Mouse (Mus musculus) erythroblast, adult 5-6 weeks (primary cell): ENCODE measurements around the gene Creb3. TPM values are rescaled to one million over a fixed set of nuclear protein-coding genes. Genes with fewer than 3 reads are reported as not detected.
A peak's percentile ranks its signal among the peaks of the same experiment; 100 is the strongest.
"Not testable (repeated sequence)": the region's sequence is repeated elsewhere in the genome, so short reads cannot be mapped to it uniquely, and the experiment has no call there.

Experiments used
- ATAC-seq: replicated peaks from 2 replicates; pipeline ENCODE4 v1.8.0; 2016; ENCODE audit warnings: moderate number of reproducible peaks, mild to moderate bottlenecking, moderate TSS enrichment, inconsistent platforms; ENCODE audit not compliant: poor library complexity, low FRiP score, severe bottlenecking
- total RNA-seq, 2 experiments: library from RNA; stranded (forward) in 1 of 2; stranded (reverse) in 1 of 2; fragments of 150-400 nt in 1 of 2; fragments of 200-764, 138-1000 nt in 1 of 2; gene quantifications; 2 replicates each; pipeline versions ENCODE4 v1.2.3 to v1.2.4; 2015 to 2017; ENCODE audit warnings: low replicate concordance in 2 of 2

Creb3 gene
- total RNA-seq (2015; ENCODE audit: low replicate concordance) = 1.7 and 6.7 TPM in 2 replicates
- total RNA-seq (2017; ENCODE audit: low replicate concordance) = 35.8 and 52.6 TPM in 2 replicates

DNA sequence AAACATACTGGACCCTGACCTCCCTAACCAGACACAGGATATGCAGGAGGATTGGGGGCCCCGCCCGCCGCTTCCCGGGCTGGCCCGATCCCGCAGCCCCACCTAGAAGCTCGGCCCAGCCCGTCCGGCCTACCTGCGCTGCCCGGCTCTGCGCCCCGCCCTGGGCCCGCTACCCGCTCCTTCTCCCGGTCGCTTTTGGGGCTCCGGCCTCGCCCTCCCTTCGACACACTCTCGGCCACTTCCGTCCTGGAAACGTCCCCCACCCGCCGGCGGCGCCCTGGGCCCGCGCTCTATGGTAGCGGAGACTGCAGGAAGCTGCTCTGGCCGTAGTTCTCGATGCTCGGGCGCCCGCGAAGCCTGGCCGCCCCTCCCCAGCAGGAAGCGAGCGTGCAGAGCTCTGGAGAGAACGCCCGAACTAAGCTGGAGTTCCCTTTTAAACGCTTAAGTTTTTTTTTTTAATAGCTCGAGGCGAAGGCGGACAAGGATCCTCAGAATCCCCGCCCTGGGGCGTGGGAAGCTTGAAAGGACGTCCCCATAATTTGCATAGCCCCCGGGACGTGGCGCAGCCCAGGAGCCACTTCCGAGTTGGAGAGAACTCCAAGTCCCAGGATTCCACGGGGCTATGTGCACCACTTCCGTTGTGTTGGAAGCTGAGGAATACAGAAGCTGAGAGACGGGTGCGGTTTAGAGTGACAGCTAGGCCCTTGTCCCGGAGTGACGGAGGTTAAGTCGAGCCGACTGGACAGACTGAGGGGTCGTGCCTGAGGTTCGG lies at the start of gene Creb3, which contains the start of gene Tln1:
TSS of gene Creb3 (plus strand) at position 336 of the 772 bp plus-strand sequence.
TSS of gene Tln1 (minus strand) at position 695 of the 772 bp plus-strand sequence.
- peak; percentile 83 for ATAC-seq

GRCm38 (mm10) chr4:43512653-43513052 lies 49.5 kb upstream of the Creb3 start:
- ATAC-seq = no peak

GRCm38 (mm10) chr4:43513300-43513699 lies 48.8 kb upstream of the Creb3 start:
- ATAC-seq = no peak

DNA sequence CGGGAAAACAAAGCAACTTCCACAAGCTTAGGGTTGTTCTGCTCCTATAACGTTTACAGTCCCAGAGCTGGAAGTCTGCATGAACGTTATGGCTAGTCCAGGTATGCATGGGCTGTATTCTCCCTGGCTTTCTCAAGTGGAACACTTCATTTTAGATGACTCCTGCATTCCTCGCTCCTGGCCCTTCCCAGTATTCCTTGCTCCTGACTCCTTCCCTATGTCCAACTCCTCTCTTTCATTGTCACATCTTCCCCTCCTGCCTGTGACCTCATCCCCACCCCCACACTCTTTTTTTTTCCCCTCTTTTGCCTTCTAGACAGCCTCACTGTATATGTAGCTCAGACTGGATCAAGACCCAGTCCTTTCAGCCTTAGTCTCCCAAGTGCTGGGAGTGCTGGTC lies 48.3 kb upstream of the Creb3 start:
- no peak for ATAC-seq

GRCm38 (mm10) chr4:43515764-43516708 lies 46.1 kb upstream of the Creb3 start:
- ATAC-seq = no peak

- ATAC-seq = no peak
These were observed 42.6 kb upstream of the Creb3 start for GRCm38 (mm10) chr4:43519551-43519950.

DNA sequence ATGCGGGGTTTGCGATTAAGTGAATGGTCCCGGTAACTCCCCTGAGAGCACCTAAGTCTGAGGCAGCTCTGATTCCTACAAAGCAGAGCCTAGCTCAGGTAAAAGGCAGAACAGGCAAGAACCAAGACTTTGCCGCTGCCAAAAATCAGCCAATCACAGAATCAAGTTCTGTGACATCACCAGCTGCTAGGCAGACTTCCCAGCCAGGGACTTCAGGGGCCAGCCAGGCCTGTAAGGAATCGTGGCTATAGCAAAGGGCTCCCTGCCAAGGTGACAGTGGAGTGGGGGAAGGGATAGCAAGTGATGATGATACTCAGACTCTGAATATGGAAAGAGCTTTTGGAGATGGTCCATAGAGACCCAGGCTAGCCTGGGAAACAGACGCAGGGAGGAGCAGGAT lies 42.2 kb upstream of the Creb3 start:
- peak; percentile 50; the same call in 1 of the 2 replicates for ATAC-seq

- ATAC-seq = no peak
These were observed 34.3 kb upstream of the Creb3 start for GRCm38 (mm10) chr4:43527880-43528279.

DNA sequence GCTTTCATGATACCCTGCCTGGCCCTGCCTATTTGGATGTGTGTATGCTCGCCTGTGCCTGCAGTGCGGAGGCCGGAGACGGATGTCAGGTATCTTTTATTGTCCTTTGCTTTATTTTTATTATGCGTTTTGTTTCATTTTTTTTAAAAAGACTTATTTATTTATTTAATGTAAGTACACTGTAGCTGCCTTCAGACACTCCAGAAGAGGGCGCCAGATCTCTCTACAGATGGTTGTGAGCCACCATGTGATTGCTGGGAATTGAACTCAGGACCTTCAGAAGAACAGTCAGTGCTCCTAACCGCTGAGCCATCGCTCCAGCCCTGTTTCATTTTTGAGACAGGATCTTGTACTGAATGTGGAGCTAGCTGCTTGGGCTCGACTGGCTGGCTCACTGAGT lies 33.6 kb upstream of the Creb3 start:
- ATAC-seq = no peak

- no peak for ATAC-seq
These were observed 32.0 kb upstream of the Creb3 start for GRCm38 (mm10) chr4:43530081-43530501.

- peak; percentile 75 for ATAC-seq
These were observed 31.6 kb upstream of the Creb3 start for GRCm38 (mm10) chr4:43530581-43530980.

DNA sequence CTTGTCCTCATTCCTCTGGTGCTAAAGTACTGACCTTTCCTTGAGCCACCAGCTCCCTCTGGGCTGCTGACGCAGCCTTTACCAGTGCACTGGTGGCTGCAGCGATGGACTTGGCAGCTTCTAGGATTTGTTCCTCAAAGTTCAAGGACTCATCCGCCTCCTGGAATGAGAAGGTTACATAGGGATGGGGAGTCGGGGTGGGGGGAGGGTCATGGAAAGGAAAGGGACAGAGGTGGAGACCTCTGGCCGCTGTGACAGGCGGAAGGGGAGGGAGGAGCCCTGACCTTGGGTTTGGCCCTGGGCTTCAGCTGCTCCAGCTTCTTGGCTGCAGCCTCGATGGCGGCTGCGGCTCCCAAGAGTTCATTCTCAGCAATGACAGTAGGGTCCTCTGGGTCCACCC lies 28.9 kb upstream of the Creb3 start:
- no peak for ATAC-seq

- no peak for ATAC-seq
These were observed 26.5 kb upstream of the Creb3 start for GRCm38 (mm10) chr4:43535628-43536027.

DNA sequence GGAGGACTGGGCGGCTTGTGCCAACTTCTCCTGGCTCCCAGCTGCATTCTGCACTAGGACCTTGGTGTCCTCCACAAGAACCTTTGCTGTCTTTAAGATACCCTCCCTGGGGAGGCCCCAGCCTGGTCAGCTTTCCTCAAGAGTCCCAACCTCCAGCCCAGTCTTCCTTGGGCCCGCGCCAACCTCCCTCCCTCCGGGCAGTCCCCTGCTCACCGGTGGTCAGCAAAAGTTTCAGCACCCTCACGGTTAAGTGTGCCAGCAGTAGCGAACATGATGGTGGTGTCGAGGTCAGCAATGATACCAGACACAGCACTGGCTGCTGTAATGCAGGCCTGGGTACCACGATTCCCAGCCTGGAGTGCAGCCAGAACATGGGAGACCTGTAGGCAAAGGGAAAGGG lies 26.1 kb upstream of the Creb3 start:
- no peak for ATAC-seq

GRCm38 (mm10) chr4:43542044-43542443 lies 20.1 kb upstream of the Creb3 start:
- ATAC-seq = no peak

DNA sequence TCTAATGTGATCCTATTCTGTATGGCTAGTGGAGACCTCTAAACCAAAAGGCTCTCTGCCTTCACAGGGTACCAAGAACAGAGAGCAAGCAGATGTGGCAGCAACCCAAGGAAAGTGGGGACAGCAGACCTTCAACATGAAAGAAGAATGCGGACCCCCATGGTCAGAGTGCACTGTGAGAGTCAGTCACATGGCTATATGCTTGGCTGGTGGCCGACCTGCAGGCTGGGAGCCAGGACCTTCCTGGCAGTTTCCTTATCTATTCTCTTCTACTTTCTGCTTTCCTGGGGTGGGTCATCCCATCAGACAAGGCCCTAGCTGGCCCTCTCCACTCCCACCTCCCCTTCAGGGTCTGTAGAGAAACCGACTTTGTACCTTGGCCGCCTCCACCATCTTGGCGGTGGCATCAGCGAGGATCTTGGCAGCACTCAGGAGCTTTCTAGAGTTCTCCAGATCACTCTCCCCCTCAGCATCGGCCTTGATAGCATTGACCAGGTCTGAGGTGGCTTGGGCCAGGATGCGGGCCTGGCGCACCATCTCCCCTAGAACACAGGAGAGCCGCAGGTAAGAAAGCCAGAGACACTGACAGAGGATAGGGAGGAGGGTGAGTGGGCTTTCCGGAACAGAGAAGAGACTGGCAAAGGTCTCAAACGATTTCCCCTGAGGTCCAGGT lies 15.6 kb upstream of the Creb3 start:
- ATAC-seq = no peak

DNA sequence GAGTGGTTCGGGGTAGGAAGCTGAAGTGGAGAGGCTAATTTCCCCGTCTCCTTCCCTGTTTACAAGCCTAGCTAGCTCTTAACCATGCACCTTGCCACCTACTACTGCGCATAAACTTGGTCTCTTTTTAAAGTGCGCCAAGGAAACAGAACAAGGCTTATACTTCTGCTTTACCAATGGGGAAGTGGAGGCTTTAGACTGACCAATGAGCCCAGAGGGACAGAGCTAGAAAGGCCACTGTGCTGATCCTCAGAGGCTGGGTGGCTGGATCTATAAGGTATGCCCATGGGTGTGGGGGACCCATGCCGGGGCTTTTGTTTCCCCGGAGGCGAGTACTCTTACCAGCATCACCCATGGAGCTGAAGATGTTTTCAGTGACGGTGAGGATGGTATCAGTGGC lies 15.0 kb upstream of the Creb3 start:
- ATAC-seq = no peak

DNA sequence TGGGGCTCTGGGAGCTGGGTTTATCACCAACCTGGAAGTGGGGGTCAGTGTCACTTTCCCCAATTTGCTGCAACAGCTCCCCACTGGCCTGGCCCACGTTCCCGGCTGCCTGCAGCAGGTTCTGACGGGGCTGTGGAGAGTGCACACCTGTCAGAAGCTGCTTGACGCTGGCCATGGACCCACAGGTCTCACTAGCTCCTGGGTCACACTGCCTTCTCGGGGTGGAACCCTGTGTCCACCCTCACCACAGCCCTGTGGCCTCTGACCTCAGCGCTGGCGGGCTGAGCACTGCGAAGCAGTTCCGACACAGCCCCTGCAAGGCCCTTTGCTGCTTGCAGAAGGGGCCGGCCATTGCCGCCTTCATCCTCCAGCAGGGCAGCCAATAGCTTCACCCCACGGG lies 13.1 kb upstream of the Creb3 start:
- ATAC-seq = no peak

DNA sequence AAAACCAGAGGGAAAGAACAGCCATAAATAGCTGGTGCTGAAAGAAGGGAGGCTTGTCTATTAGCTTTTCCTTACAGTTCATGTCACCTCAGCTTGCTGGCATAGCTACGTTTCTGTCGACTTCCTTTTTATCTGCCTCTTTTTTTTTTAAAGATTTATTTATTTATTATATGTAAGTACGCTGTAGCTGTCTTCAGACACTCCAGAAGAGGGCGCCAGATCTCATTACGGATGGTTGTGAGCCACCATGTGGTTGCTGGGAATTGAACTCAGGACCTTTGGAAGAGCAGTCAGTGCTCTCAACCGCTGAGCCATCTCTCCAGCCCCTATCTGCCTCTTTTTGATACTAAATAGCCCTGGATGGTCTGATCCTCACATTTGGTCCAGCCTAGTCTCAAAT lies 10.3 kb upstream of the Creb3 start:
- not testable (repeated sequence) for ATAC-seq

DNA sequence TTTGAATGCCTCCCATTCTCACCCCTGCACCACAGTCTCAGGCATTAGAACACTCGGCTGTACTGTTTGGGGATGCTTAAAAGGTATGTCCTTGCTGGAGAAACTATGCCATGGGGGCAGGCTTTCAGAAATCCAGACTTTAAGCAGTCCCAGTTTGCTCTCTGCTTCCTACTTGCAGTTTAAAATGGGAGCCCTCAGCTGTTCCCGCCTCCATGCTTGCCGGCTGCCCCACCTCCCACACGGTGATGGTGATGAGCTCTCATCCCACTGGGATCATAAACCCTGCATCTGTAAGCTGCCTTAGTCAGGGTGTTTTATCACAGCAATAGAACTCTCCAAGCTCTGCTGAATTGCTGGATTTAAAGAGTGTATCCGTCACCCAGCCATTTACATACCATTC lies 9.7 kb upstream of the Creb3 start:
- ATAC-seq = no peak
